Mouse (Mus musculus) hematopoietic stem cell, adult 5-6 weeks (primary cell): Measurements from ENCODE around the gene Vmn1r69. TPM values are rescaled to one million over a fixed set of nuclear protein-coding genes. Genes with fewer than 3 reads are reported as not detected.

Experiments
- ATAC-seq, 2 experiments: fragments of 125-278 bp in 1 of 2; replicated peaks in 1 of 2; 2 replicates each; pipeline ENCODE4 v1.8.0; 2016 to 2017; ENCODE audit warnings: inconsistent platforms in 2 of 2, mild to moderate bottlenecking in 2 of 2, moderate number of reproducible peaks in 2 of 2, low read depth in 1 of 2, moderate TSS enrichment in 1 of 2; ENCODE audit not compliant: low FRiP score in 2 of 2, poor library complexity in 2 of 2, severe bottlenecking in 2 of 2, insufficient read depth in 1 of 2, low TSS enrichment in 1 of 2
- total RNA-seq: library from RNA; stranded (forward); fragments of 172-1452, 232-1000 nt; gene quantifications from 2 replicates; pipeline ENCODE4 v1.2.3, GENCODE M21; 2017

Vmn1r69 gene
- total RNA-seq = not detected in 2 replicates

DNA sequence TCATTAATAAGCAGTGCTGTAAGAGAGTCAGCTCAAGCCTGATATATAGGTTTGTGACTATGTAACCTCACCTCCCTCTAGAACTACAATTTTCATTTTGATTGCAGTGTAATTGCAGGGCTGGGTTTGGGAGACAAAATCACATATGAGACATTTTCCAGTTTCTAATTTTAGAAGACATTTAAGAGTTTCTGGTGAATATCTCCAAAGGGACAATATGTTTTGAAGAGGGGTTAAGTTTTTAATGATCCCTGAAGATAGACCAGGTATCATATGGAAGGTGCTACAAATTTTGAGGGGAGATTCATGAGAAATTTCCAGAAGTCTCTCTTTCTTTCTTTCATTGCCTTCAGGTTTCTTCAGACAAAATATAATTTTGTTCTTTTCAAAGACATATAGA lies at the start of gene Vmn1r69:
Vmn1r69 (minus strand) TSS at position 101 of the 400 bp plus-strand sequence.
- ATAC-seq = no peak

DNA sequence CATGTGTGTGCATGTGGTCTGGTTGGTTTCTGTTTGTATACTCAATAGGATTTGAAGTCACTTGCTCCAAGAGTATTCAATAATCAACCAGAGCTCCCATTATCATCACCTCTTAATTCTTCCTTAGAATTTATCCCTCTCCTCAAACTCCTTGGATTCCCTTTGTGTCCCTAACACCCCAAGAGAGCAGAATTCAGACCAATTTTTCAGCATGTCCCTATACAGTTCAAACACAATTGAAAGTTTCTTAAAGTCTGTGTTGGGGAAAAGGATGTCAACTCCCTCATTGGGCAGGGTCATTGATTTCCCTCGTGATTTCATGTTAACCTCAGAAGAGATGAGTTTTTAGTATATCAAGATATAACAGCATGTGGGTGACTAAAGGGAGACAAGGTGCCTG lies 17.8 kb upstream of the Vmn1r69 start, which contains the start of gene Vmn1r70:
Vmn1r70 (plus strand) TSS at position 301 of the 400 bp plus-strand sequence.
- ATAC-seq = no peak

- ATAC-seq = no peak
These were observed 55.1 kb downstream of the Vmn1r69 start, which contains the start of gene Vmn1r68 for GRCm38 (mm10) chr7:10558385-10558784. Gene Vmn1r68, minus strand, starts transcription at chr7:10558485.

Other genes starting within 250 kb of the Vmn1r69 start
- not detected in 2 replicates for gene Vmn1r67, start 170.3 kb downstream of the Vmn1r69 start, total RNA-seq
- 6.8 and 7.8 TPM in 2 replicates for gene Zik1, start 118.3 kb downstream of the Vmn1r69 start, total RNA-seq
- not detected in 2 replicates for gene Vmn1r68, start 55.2 kb downstream of the Vmn1r69 start, total RNA-seq
- gene Vmn1r70, start 17.9 kb upstream of the Vmn1r69 start, total RNA-seq = not detected in 2 replicates
- gene Nlrp4b, start 74.1 kb upstream of the Vmn1r69 start, total RNA-seq = not detected in 2 replicates
- gene Vmn1r71, start 140.7 kb upstream of the Vmn1r69 start, total RNA-seq = not detected in 2 replicates